Mouse (Mus musculus) neutrophil, adult 5-6 weeks (primary cell): ENCODE results near the gene Cep170b. TPM values are rescaled to one million over a fixed set of nuclear protein-coding genes. Genes with fewer than 3 reads are reported as not detected.

ENCODE experiments used
- ATAC-seq: fragments of 151-379, 151-347 bp; 2 replicates; pipeline ENCODE4 v1.8.0; 2017; ENCODE audit warnings: mild to moderate bottlenecking, moderate TSS enrichment; ENCODE audit not compliant: insufficient number of reproducible peaks, poor library complexity, low FRiP score, severe bottlenecking; ENCODE audit errors: extremely low read depth
- total RNA-seq: library from RNA; stranded (forward); fragments of 200-1000 nt; gene quantifications from 2 replicates; pipeline ENCODE4 v1.2.3, GENCODE M21; 2017

The Cep170b gene
- total RNA-seq, 1 experiment from 2014 or later: 5.7 TPM

DNA sequence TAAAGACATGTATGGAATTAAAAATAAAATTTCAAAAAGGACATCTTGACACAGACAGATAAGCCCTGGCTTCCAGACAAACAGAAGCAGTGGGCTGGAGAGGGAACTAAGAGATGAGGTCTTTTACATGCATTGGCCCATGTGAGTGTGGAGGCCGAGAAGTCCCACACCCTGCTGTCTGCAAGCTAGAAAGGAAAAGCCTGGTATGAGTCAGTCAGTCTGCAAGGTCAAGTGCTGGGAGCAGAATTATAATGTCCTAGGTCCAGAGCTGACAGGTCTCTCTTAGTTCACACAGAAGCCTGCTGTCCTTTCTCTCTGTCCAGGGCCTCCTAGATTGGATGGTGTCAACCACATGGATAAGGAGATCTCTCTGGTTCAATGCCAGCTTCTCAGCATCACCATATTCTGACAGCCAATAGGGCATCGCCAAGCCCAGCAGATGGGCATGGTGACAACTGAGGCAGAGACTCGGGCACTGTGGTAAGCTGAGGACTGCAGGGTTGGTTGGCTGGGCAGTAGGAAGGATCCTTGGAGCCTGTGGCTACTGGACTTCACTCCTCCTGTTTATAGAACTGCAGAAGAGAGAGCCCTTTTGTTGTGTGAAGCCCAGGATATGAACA is 23.3 kb upstream of the Cep170b start:
- ATAC-seq: no peak

- no peak for ATAC-seq
These were observed 19.7 kb upstream of the Cep170b start for GRCm38 (mm10) chr12:112700522-112700921.

GRCm38 (mm10) chr12:112702374-112703320 is 17.6 kb upstream of the Cep170b start:
- peak; percentile 80 for ATAC-seq

DNA sequence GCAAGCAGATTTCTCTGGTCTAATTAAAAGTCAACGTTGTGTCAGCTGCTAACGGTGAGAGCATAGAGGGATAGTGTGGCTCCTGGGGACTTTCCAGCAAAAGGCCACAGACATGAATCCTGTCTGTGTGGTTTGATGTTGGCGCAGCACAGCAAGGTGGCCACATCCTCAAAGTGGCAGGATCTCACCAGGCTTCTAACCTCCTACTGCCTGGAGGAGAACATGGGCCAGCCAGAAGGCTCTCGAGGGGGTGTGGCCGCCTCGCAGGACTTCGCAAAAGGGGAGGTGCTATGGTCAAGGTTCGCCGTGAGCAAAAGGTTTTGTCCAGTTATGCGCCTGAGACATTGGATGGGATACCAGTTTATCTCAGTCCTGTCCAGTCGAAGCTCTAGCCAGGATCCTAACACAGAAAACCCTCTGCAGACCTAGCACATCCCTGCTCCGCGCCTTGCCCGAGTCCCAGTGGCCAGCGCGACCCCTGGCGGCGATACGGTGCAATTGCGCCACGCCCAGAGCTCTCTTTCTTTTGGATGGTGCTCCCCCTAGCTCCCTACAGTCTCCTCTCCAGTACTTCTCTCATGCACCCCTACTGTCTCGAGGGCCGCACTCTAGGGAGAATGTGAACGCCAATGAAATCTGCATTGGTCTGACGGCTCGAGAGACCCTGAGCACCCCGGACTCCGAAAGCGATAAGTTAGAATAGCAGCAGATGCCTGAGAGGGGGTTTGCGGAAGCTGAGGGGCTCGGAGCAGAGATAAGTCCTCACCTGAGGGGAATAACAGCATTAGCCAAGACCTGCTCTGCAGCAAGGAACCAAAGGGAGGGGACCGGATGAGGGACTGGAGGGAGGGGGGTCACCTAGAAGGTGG is 13.3 kb upstream of the Cep170b start:
- peak; percentile 80 for ATAC-seq

- ATAC-seq: no peak
These were observed 12.7 kb upstream of the Cep170b start for GRCm38 (mm10) chr12:112707573-112707869.

GRCm38 (mm10) chr12:112713984-112714383 is 6.3 kb upstream of the Cep170b start:
- ATAC-seq: no peak

GRCm38 (mm10) chr12:112717140-112717539 is 3.1 kb upstream of the Cep170b start:
- peak; percentile 54; the same call in 1 of the 2 replicates for ATAC-seq

GRCm38 (mm10) chr12:112718995-112719394 is 1.3 kb upstream of the Cep170b start:
- ATAC-seq: no peak

DNA sequence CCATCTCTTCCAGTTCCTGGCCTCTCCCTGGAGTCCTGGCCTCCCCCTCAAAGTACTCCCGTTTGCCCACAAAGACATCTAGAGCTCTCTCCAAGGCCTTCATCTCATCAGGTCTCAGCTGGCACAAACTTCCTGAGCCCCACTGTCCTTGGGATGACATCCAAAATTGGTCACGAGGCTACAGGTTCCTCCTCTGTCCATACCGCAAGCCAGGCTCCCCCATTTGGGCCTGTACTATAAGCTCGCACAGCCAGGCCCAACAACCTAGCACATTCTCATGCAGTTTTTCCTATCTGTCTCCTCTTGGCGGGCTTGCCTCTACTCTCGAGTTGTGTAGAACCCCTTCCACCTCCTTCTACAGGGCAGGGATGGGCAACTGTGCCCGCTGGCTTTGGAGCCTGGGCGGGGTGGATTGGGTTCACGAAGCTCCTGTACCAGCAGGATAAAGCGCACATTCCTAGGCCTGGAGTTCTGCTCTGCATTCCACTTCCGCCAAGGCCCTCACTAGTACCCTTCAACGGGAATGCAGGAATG is 702 bp downstream of the Cep170b start:
- no peak for ATAC-seq

DNA sequence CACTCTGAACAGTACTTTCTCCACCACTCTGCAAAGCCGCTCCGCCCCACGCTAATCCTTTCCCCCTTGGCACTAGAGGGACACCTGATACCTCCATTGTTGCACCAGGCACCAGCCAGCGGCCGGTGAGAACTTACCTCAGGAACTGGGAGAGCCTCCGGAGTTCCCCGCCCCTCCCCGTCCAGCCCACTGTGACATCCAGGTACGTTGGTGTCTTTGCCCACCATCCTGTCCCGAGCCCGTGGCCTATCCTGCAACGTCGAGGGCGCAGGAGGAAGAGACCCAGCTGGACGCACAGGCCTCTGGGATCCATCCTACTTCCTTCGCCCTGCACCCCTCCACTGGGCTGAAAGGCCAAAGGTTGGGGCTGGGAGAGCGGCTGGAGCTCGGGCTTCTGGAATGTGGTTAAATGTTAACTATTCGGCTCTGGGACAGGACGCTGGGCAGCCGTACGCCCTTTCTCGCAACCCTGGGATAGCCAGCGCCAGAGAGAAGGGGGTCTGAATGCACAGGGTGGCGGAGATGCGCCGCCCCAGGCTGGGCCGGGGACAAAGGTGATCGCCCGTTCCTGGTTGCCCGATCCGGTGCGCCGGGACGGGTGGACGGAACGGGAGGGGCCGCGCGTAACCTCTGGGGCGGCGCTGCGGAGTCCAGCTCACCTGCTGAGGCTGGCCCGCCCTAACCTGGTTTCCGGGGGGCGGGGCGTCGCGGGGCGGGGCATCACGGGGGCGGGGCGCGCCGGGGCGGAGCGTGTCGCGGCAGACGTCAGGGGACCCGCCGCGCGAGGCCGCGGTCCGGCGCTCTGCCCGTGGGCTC is 1.4 kb downstream of the Cep170b start:
- ATAC-seq: 0 out of 2 replicates have a peak, but pooled peaks have one; percentile 18

- ATAC-seq: no peak
These were observed 2.2 kb downstream of the Cep170b start for GRCm38 (mm10) chr12:112722240-112723027.

- ATAC-seq: no peak
These were observed 2.7 kb downstream of the Cep170b start for GRCm38 (mm10) chr12:112723028-112723330.

DNA sequence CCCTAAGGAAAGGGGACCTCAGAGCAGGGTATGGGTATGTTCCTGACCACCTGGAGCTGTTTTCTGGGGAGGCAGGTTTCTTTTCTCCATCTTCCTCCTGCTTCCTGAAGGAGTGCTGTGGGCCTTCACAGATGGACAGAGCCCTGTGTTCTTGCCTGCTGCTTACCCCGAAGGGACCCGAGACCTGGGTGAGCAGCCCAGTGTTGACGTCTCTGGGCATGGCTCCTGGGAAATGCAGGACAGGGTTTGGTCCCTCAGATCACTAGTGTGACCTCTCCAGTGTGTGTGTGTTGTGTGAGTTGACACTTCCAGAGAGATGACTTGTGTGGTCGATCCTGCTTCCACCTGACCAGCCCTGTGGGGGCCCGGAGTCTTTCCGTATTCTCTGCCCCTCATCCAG is 3.2 kb downstream of the Cep170b start:
- no peak for ATAC-seq

GRCm38 (mm10) chr12:112724077-112724805 is 4.0 kb downstream of the Cep170b start:
- peak; percentile 34; the same call in 1 of the 2 replicates for ATAC-seq

DNA sequence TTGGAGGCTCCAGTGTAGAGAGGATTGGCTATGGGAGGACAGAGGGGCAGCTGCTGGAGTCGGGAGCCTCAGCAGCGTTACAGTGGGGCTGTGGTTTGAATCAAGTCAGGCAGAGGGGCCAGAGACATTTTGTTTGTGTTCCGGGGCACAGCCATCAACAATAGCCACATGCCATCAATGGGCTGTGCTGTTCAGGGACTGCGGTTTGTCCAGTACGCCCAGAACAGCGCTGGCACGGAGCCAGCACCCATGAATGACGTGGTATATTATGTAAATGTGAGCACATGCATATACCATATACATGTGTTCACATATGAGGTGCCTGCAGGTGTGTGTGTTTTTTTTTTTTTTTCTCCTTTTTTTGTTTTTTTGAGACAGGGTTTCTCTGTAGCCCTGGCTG is 7.5 kb downstream of the Cep170b start:
- ATAC-seq: no peak

GRCm38 (mm10) chr12:112730808-112731207 is 10.6 kb downstream of the Cep170b start:
- no peak for ATAC-seq

DNA sequence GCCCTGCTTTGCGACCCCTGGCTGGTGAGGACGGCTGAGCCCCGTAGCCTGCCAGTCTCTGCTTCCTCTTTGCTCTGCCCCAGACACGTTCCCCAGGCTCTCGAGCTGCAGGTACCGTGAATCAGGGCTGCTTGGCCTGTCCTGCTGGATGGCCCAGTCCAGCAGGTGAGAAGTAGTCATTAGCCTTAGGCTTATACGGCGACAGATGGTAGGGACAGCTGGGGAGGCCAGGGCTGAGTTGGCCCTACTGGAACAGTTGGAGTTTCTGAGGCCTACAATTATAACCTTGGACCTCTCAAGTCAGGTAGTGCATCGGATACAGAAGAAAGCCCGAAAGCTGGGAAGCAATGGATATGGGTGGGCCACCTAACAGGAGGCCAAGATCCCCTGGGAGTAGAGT is 12.3 kb downstream of the Cep170b start:
- no peak for ATAC-seq
